ENCODE assay signal across 9 mouse cellular contexts in genomic region chr4:124178401-124179018, GRCm38 (mm10).
DNase-seq lines count a peak whose midpoint lies in the region; ATAC-seq and TF ChIP-seq lines count a peak whose summit lies in the region.
"Had no signal": no experiment of that assay in that cellular context is flagged by ENCODE, and none has a peak within 500 bp of the region (broad histone marks: within the 10 kb centered on the region; RNA-seq: fewer than 3 reads in every experiment).

No protein-coding gene starts in this region.

- H3K9me3 ChIP-seq in lung, embryonic 16.5 days (ENCODE audit: control insufficient read depth, low read length), result no peaks in the 10 kb centered on the region
- no peaks in the 10 kb centered on the region for H3K9me3 ChIP-seq in forebrain, embryonic 11.5 days (ENCODE audit: control insufficient read depth, low read length)
- H3K9me3 ChIP-seq in limb, embryonic 13.5 days, result no peaks in the 10 kb centered on the region

- DNase-seq in lung, postnatal 10 days, result no peak
- peak; percentile 70 for DNase-seq in forebrain, embryonic 11.5 days (ENCODE audit: low spot score)
- no peak for DNase-seq in gastrocnemius, adult 8-10 months (ENCODE audit: low spot score in 2 of 2)
- DNase-seq in cerebellum, postnatal 25 days, result no peak
- no peak for DNase-seq in T-cell, adult 2 months (ENCODE audit: low spot score)
- DNase-seq: kidney, postnatal 25 days had no signal

- 1% methylated on average over 48 of the region's 50 CpGs for WGBS in lung, embryonic 16.5 days
- WGBS in forebrain, embryonic 11.5 days, result under 1% methylated on average over 50 of the region's 50 CpGs
- WGBS in limb, embryonic 13.5 days, result 1% methylated on average over 50 of the region's 50 CpGs
- 4% methylated on average over 48 of the region's 50 CpGs for WGBS in olfactory bulb, adult 2 months

- H3K36me3 ChIP-seq in lung, embryonic 16.5 days (ENCODE audit: control insufficient read depth, insufficient read depth, low read length), result no peaks in the 10 kb centered on the region
- no peaks in the 10 kb centered on the region for H3K36me3 ChIP-seq in forebrain, embryonic 11.5 days (ENCODE audit: control insufficient read depth, insufficient read depth, low read length)
- no peaks in the 10 kb centered on the region for H3K36me3 ChIP-seq in limb, embryonic 13.5 days

- peak overlapping the region; percentile 86 for H3K4me2 ChIP-seq in lung, embryonic 16.5 days (ENCODE audit: low read depth, low read length)
- H3K4me2 ChIP-seq in forebrain, embryonic 11.5 days (ENCODE audit: low read depth, low read length, severe bottlenecking), result peak overlapping the region; percentile 88
- peak overlapping the region; percentile 79 for H3K4me2 ChIP-seq in limb, embryonic 13.5 days (replicated peaks)

- peak overlapping the region; percentile 48 for H3K4me3 ChIP-seq in lung, embryonic 16.5 days (ENCODE audit: low read length)
- peak overlapping the region; percentile 39 for H3K4me3 ChIP-seq in forebrain, embryonic 11.5 days (ENCODE audit: low read depth, low read length)
- peak overlapping the region; percentile 45 for H3K4me3 ChIP-seq in limb, embryonic 13.5 days
- peak overlapping the region; percentile 19 for H3K4me3 ChIP-seq in olfactory bulb, adult 2 months (ENCODE audit: insufficient read depth, low read depth, low read length)

- peaks cover 21% of the 10 kb centered on the region for H3K27me3 ChIP-seq in lung, embryonic 16.5 days (ENCODE audit: control insufficient read depth, insufficient read depth, low read depth, low read length)
- H3K27me3 ChIP-seq in forebrain, embryonic 11.5 days (ENCODE audit: control insufficient read depth, insufficient read depth, low read length), result peaks cover 5% of the 10 kb centered on the region
- H3K27me3 ChIP-seq in limb, embryonic 13.5 days, result peaks cover 75% of the 10 kb centered on the region

- peaks cover 11% of the 10 kb centered on the region; the same call in 1 of the 2 replicates for H3K4me1 ChIP-seq in lung, embryonic 16.5 days (replicated peaks; ENCODE audit: control insufficient read depth, insufficient read depth, low read length)
- peaks cover 2% of the 10 kb centered on the region; the same call in 1 of the 2 replicates for H3K4me1 ChIP-seq in forebrain, embryonic 11.5 days (replicated peaks; ENCODE audit: control insufficient read depth, insufficient read depth, low read length)
- H3K4me1 ChIP-seq in limb, embryonic 13.5 days, result 0 out of 2 replicates have a peak, but pooled peaks cover 7% of the 10 kb centered on the region
- H3K4me1 ChIP-seq in olfactory bulb, adult 2 months (ENCODE audit: control insufficient read depth, insufficient read depth, low read length), result peaks cover 10% of the 10 kb centered on the region

- no peak for TF ChIP-seq CTCF in olfactory bulb, adult 2 months (IDR thresholded peaks at IDR 0.05; ENCODE audit: insufficient read depth, low read depth, low read length)

- TF ChIP-seq POLR2A in olfactory bulb, adult 2 months (IDR thresholded peaks at IDR 0.05; ENCODE audit: insufficient read depth, low read depth, low read length), result no peak

- peak; percentile 74 for ATAC-seq in lung, embryonic 16.5 days (ENCODE audit: low read depth)
- no peak for ATAC-seq in forebrain, embryonic 11.5 days (replicated peaks; ENCODE audit: low FRiP score)
- ATAC-seq in limb, embryonic 13.5 days (ENCODE audit: low FRiP score, low read depth), result no peak

- H3K9ac ChIP-seq in lung, embryonic 16.5 days (ENCODE audit: low read length), result peak overlapping the region; percentile 58
- peak overlapping the region; percentile 52 for H3K9ac ChIP-seq in forebrain, embryonic 11.5 days (ENCODE audit: low read length)
- H3K9ac ChIP-seq in limb, embryonic 13.5 days, result peak overlapping the region; percentile 62

- H3K27ac ChIP-seq in lung, embryonic 16.5 days (ENCODE audit: low read length), result peak overlapping the region; percentile 61
- H3K27ac ChIP-seq in forebrain, embryonic 11.5 days (ENCODE audit: low read depth, low read length), result no peak overlapping the region
- H3K27ac ChIP-seq in limb, embryonic 13.5 days, result no peak overlapping the region
- H3K27ac ChIP-seq in olfactory bulb, adult 2 months (ENCODE audit: insufficient read depth, low read depth, low read length), result no peak overlapping the region
